Mouse (Mus musculus): ENCODE measurements around the gene Smco3.

DNA sequence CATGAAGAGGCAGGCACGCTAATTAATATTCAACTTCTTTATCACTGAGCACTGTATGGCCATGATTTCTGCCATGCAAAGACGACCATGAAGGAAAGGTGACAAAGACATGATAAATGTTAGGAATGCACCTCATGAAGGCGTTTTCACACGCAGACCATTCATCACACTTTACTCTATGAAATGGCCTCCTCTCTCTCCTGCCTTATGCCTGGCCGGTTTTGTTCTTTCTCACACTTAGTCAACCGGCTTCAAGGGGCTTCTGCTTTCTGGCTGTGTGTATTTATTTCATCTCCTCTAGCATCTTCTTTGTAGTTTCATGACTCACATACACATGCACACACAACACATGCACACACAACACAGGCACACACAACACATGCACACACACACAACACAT, 34.0 kb downstream of the Smco3 start:
- TF ChIP-seq CTCF (IDR thresholded peaks at IDR 0.05; ENCODE audit: low read depth, low read length): no peak
- TF ChIP-seq POLR2A (IDR thresholded peaks at IDR 0.05; ENCODE audit: borderline replicate concordance, low read depth, low read length): no peak

All from bone marrow macrophage, adult 2 months (primary cell).